Mouse (Mus musculus) ES-Bruce4 (cell line): Measurements from ENCODE around the gene Hdgf. TPM values are rescaled to one million over a fixed set of nuclear protein-coding genes. Genes with fewer than 3 reads are reported as not detected.

ENCODE experiments used
- H3K27ac ChIP-seq: 2 replicates; pipeline ENCODE4 v1.5.1; 2012; ENCODE audit warnings: low read length, inconsistent platforms; ENCODE audit not compliant: insufficient read depth
- H3K27me3 ChIP-seq: 2 replicates; pipeline ENCODE4 v1.6.1; 2012; ENCODE audit warnings: mild to moderate bottlenecking, low read length, inconsistent platforms; ENCODE audit not compliant: control insufficient read depth, poor library complexity, insufficient read depth, severe bottlenecking
- H3K36me3 ChIP-seq: 2 replicates; pipeline ENCODE4 v1.6.1; 2012; ENCODE audit warnings: inconsistent platforms, mild to moderate bottlenecking, low read length, moderate library complexity; ENCODE audit not compliant: control insufficient read depth, poor library complexity, insufficient read depth, severe bottlenecking
- H3K4me1 ChIP-seq: one replicate; pipeline ENCODE4 v1.8.1; 2011; ENCODE audit warnings: low read length; ENCODE audit not compliant: control insufficient read depth, insufficient read depth
- H3K4me3 ChIP-seq: 2 replicates; pipeline ENCODE4 v1.5.1; 2011; ENCODE audit warnings: low read depth, mild to moderate bottlenecking, low read length
- H3K9ac ChIP-seq: 2 replicates; pipeline ENCODE4 v1.6.1; 2012; ENCODE audit warnings: low read depth, mild to moderate bottlenecking, inconsistent platforms; ENCODE audit not compliant: poor library complexity, severe bottlenecking
- H3K9me3 ChIP-seq: replicated peaks from 2 replicates; pipeline ENCODE4 v1.6.1; 2012; ENCODE audit warnings: mild to moderate bottlenecking, low read length, inconsistent platforms; ENCODE audit not compliant: control insufficient read depth, poor library complexity, insufficient read depth, severe bottlenecking
- CTCF ChIP-seq: IDR thresholded peaks from one replicate; pipeline ENCODE4 v1.8.1; 2011; ENCODE audit warnings: low read depth, low read length
- EP300 ChIP-seq: IDR thresholded peaks from 2 replicates; pipeline ENCODE4 v1.6.1; 2011; ENCODE audit warnings: low read depth, low read length; ENCODE audit not compliant: insufficient read depth
- POLR2A ChIP-seq: IDR thresholded peaks from one replicate; pipeline ENCODE4 v1.8.1; 2011; ENCODE audit warnings: low read length; ENCODE audit not compliant: insufficient read depth
- polyA plus RNA-seq: library from polyadenylated mRNA; stranded (reverse); fragments of >200 nt; gene quantifications from 2 replicates; pipeline ENCODE4 v1.2.4, GENCODE M21; 2011; ENCODE audit warnings: low read depth; ENCODE audit not compliant: missing spikeins, insufficient read depth, insufficient read length

Gene Hdgf
- polyA plus RNA-seq, 1 experiment, result 508 TPM

DNA sequence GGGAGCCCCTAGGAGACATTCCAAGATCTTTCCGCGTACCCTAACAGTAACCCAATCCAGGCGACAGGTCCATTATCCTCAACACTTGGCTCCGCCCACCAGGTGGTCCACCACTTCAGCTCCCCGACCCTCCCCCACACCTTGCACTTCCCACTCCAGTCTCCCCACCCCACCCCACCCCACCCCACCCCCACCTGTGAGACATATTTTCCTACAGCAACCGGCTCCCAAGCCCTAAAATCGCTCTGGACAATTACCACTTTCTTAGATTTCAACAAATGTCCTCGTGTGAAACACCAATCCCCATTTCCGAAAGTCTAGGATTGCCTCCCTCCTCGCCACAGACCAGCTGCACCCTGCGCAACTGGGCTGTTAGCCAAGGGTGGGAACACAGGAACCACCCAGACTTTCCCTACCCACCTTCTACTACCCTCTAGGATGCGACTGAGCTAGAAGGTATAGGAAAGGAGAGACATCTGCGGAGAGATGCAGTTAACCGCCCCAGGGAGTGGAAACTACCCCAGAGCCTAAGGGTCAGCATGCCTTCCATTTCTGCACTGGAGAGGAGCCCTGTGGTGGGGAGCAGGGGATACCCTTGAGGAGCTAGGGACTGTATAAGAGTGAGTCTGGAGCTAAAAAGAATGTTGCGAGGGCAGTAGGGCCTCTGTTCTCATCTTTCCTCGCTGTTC, 43.3 kb downstream of the Hdgf start:
- Histone ChIP-seq H3K9me3 (no peaks in the 10 kb centered on the region), H3K27me3 (no peaks in the 10 kb centered on the region; the same call in 1 of the 2 replicates), H3K4me3 (no peak overlapping the region), H3K36me3 (no peaks in the 10 kb centered on the region), H3K27ac (no peak overlapping the region), H3K4me1 (peaks cover 13% of the 10 kb centered on the region), H3K9ac (no peak overlapping the region)
- TF ChIP-seq POLR2A (no peak), CTCF (no peak), EP300 (0 out of 2 replicates have a peak, but pooled peaks have one; percentile 36)

DNA sequence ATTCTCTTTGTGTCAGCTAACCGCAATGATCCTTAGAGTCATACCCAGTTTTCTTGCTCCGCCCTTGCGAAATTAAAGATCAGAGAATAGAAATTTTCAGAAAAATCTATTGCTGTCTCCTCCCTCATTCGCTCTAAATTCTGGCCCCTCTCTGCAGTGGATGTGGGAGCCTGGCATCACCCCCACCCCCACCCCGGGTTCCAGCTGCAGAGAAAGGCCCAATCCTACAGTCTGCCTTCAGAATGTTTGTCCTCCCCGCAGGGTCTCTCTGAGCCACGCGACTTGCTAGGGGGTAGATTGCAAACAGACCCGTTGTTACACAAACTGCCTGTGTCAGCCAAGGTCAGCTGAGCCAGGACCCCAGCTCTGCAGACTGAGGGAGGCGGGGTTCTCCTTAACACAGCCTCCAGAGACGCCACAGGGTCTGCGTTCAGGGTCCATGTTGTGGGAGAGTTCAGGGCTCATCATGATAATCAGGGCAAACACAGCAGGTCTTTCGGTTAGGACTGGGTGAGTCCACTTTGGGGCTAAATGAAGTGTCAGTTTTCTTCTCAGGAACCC, 43.9 kb downstream of the Hdgf start:
- no peaks in the 10 kb centered on the region; the same call in 1 of the 2 replicates for H3K27me3 ChIP-seq
- H3K9ac ChIP-seq, result no peak overlapping the region
- no peaks in the 10 kb centered on the region for H3K9me3 ChIP-seq
- TF ChIP-seq CTCF, result no peak
- no peak for TF ChIP-seq POLR2A
- peak; percentile 72 for TF ChIP-seq EP300
- H3K27ac ChIP-seq, result no peak overlapping the region
- 0 out of 2 replicates have a peak overlapping the region, but pooled peaks have one; percentile 4 for H3K4me3 ChIP-seq
- peaks cover 8% of the 10 kb centered on the region for H3K4me1 ChIP-seq
- H3K36me3 ChIP-seq, result no peaks in the 10 kb centered on the region

DNA sequence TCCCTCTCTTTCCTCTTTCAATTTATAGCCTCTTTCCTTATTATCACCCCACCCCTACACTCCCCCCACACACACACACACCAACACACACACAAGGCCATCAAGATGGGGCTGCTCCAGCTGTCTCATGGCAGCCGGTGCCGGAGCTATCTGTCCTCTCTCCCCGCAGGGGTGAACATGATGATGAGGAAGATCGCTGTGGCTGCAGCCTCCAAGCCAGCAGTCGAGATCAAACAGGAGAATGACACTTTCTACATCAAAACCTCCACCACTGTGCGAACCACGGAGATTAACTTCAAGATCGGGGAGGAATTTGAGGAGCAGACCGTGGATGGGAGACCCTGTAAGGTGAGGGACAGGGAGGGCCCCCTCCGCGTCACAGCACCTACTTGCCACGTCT, 45.8 kb downstream of the Hdgf start:
- no peak overlapping the region for H3K9ac ChIP-seq
- H3K4me3 ChIP-seq, result peak overlapping the region; percentile 55
- H3K36me3 ChIP-seq, result no peaks in the 10 kb centered on the region
- H3K27ac ChIP-seq, result no peak overlapping the region
- peaks cover 8% of the 10 kb centered on the region for H3K4me1 ChIP-seq
- TF ChIP-seq EP300, result no peak
- TF ChIP-seq CTCF, result no peak
- TF ChIP-seq POLR2A, result no peak
- no peaks in the 10 kb centered on the region; the same call in 1 of the 2 replicates for H3K27me3 ChIP-seq
- H3K9me3 ChIP-seq, result no peaks in the 10 kb centered on the region

DNA sequence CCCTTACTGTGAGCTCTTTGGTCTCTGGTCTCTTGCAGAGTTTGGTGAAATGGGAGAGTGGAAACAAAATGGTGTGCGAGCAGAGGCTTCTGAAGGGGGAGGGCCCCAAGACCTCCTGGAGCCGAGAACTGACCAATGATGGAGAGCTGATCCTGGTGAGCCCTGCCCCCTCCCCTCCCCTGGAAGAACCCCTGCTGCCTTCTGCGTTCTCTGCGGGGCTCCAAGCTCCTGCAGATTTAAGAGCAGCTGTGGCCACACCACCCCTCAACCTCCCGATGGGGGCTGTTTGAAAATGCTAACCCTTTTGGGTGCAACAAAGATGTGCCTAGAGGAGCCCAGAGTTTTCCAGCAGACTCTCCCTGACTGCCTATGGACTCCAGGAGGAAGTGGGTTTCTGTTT, 46.3 kb downstream of the Hdgf start:
- H3K27me3 ChIP-seq, result no peaks in the 10 kb centered on the region; the same call in 1 of the 2 replicates
- H3K4me3 ChIP-seq, result peak overlapping the region; percentile 55
- H3K27ac ChIP-seq, result no peak overlapping the region
- peaks cover 4% of the 10 kb centered on the region for H3K4me1 ChIP-seq
- no peak overlapping the region for H3K9ac ChIP-seq
- H3K36me3 ChIP-seq, result no peaks in the 10 kb centered on the region
- no peaks in the 10 kb centered on the region for H3K9me3 ChIP-seq
- no peak for TF ChIP-seq CTCF

DNA sequence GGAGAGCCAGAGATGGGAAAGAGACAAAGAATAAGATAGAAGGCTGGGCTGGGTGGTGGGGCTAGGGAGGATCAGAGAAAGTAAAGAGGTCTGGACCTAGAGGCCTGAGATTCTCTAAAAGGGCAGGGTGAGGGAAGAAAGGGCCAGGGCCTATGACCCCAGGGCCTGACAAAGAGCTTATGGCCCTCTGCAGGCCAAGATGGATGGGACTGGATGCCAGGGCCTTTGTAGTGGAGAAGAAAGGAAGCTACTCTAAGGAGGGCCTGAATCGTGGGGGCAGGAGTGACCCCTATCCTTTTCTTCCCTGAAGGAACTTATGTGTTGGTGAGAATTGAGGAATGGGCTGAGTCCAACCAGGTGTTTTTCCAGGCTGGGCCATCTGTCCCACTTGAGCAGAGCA, 51.9 kb downstream of the Hdgf start:
- Histone ChIP-seq H3K27me3 (0 out of 2 replicates have a peak, but pooled peaks cover 2% of the 10 kb centered on the region), H3K4me3 (no peak overlapping the region), H3K36me3 (no peaks in the 10 kb centered on the region), H3K9me3 (no peaks in the 10 kb centered on the region), H3K4me1 (peaks cover 1% of the 10 kb centered on the region), H3K9ac (no peak overlapping the region), H3K27ac (no peak overlapping the region)
- no peak for TF ChIP-seq CTCF
- TF ChIP-seq POLR2A, result no peak
- no peak for TF ChIP-seq EP300

DNA sequence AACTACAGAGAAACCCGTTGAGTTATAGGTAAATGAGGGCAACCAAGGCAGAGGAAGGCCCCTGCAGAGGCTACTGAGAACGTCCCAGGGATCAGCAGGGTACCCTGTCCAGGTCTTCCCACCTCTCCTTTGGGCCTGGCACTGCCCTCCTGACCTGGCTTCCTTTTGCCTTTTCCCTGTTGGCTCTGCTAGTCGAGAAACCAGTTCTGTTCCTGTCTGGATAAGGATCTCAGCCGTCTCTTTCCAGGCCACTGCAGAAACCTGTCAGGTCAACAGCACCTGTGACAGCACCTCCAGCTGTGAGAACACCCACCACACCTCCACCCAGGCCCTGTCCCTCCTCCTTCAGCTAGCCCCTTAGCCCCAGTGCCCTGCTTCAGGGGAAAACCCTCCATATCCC, 52.4 kb downstream of the Hdgf start:
- H3K4me1 ChIP-seq, result no peaks in the 10 kb centered on the region
- H3K4me3 ChIP-seq, result no peak overlapping the region
- H3K27ac ChIP-seq, result no peak overlapping the region

More for the DNA sequence above, 52.4 kb downstream of the Hdgf start:
- Histone ChIP-seq H3K9me3 (no peaks in the 10 kb centered on the region), H3K27me3 (0 out of 2 replicates have a peak, but pooled peaks cover 2% of the 10 kb centered on the region), H3K36me3 (no peaks in the 10 kb centered on the region), H3K9ac (no peak overlapping the region)
- TF ChIP-seq POLR2A (no peak), CTCF (no peak), EP300 (no peak)
